Mouse (Mus musculus): Measurements from ENCODE around the gene Rflnb. TPM values are rescaled to one million over a fixed set of nuclear protein-coding genes. Genes with fewer than 3 reads are reported as not detected.
A peak's percentile ranks its signal among the peaks of the same experiment; 100 is the strongest.

Gene Rflnb
- polyA plus RNA-seq, 1 experiment, result 21.5 TPM

DNA sequence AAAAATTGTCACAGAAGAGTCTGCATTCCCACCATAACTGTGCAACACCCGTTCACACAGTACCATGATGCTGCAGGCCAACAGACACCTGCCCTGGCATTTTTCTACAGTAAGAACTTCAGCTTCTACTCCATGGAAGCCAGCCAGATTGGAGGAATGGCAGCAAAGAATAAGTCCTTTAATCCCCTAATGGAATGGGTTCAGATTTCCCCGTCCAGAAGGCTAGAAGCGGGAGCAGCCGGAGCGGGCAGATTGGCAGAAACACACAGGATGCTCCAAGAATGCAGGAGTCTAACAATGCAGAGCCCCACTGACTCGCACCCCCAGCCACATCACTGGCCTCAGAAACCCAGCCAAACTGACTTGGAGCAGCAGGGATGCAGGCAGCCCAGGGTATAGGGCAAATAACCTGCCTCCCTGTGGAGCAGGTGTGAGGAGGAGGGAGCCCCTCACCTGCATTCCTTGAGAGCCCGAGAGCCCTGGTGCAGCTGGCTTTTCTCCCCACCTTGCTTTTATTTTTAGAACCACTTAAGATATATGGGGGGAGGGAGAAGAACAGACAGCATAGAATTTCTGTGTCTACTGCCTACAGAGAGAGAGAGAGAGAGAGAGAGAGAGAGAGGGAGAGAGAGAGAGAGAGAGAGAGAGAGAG lies 54.5 kb downstream of the Rflnb start:
- 63% methylated on average over 7 of the region's 7 CpGs for WGBS
- H3K27me3 ChIP-seq (ENCODE audit: control insufficient read depth, insufficient read depth, low read length), result no peaks in the 10 kb centered on the region
- TF ChIP-seq CTCF (IDR thresholded peaks at IDR 0.05; ENCODE audit: extremely low read depth, insufficient read length, insufficient replicate concordance, low read depth, low read length) (no peak), POLR2A (IDR thresholded peaks at IDR 0.05; ENCODE audit: low read depth, low read length) (no peak)
- H3K4me3 ChIP-seq (ENCODE audit: low read depth, low read length), result no peak overlapping the region
- H3K4me1 ChIP-seq (ENCODE audit: control insufficient read depth, insufficient read depth, insufficient read length, low read length), result peaks cover 4% of the 10 kb centered on the region; the same call in 1 of the 2 replicates
- no peak overlapping the region for H3K27ac ChIP-seq (ENCODE audit: insufficient read depth, low read depth, low read length)
- H3K36me3 ChIP-seq (ENCODE audit: control insufficient read depth, insufficient read depth, low read length), result no peaks in the 10 kb centered on the region

DNA sequence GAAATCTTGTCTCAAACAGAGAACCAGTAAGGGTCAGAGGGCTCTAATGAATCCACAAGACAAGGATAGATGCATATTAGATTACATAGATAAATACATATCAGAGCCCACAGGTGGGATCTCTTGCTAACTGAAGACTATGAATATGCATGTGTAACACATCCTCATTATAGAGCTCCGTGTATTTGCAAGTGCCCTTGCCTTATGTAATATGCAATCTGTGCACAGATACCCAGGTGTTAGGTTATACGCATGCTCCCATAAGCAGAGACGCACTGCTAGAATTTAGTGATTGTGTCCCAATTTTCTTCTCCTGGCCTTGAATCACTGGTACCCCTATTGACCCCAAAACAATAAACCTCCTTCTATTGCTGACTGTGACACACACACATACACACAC lies 55.4 kb downstream of the Rflnb start:
- Histone ChIP-seq H3K4me1 (ENCODE audit: control insufficient read depth, insufficient read depth, insufficient read length, low read length) (peaks cover 4% of the 10 kb centered on the region; the same call in 1 of the 2 replicates), H3K36me3 (ENCODE audit: control insufficient read depth, insufficient read depth, low read length) (no peaks in the 10 kb centered on the region), H3K27me3 (ENCODE audit: control insufficient read depth, insufficient read depth, low read length) (no peaks in the 10 kb centered on the region), H3K27ac (ENCODE audit: insufficient read depth, low read depth, low read length) (no peak overlapping the region), H3K4me3 (ENCODE audit: low read depth, low read length) (no peak overlapping the region)
- WGBS, result 83% methylated on average over 3 of the region's 3 CpGs
- TF ChIP-seq POLR2A (IDR thresholded peaks at IDR 0.05; ENCODE audit: low read depth, low read length) (no peak), CTCF (IDR thresholded peaks at IDR 0.05; ENCODE audit: extremely low read depth, insufficient read length, insufficient replicate concordance, low read depth, low read length) (no peak)

- TF ChIP-seq POLR2A (IDR thresholded peaks at IDR 0.05; ENCODE audit: low read depth, low read length) (no peak), CTCF (IDR thresholded peaks at IDR 0.05; ENCODE audit: extremely low read depth, insufficient read length, insufficient replicate concordance, low read depth, low read length) (peak; percentile 19; the same call in 1 of the 2 replicates)
- peaks cover 8% of the 10 kb centered on the region for H3K4me1 ChIP-seq (ENCODE audit: control insufficient read depth, insufficient read depth, insufficient read length, low read length)
- no peak overlapping the region for H3K27ac ChIP-seq (ENCODE audit: insufficient read depth, low read depth, low read length)
- H3K36me3 ChIP-seq (ENCODE audit: control insufficient read depth, insufficient read depth, low read length), result no peaks in the 10 kb centered on the region
- 26% methylated on average over 3 of the region's 3 CpGs for WGBS
- H3K27me3 ChIP-seq (ENCODE audit: control insufficient read depth, insufficient read depth, low read length), result no peaks in the 10 kb centered on the region
- H3K4me3 ChIP-seq (ENCODE audit: low read depth, low read length), result no peak overlapping the region
These were observed 57.0 kb downstream of the Rflnb start for GRCm38 (mm10) chr11:75970629-75971028.

Other genes with a start within 250 kb of the Rflnb start
- gene Doc2b, start 231.7 kb downstream of the Rflnb start, polyA plus RNA-seq (2012; rRNA removed), result 0.23 and 0.27 TPM in 2 replicates
- 12.6 and 12.7 TPM in 2 replicates for gene Rph3al, start 89.4 kb downstream of the Rflnb start, polyA plus RNA-seq (2012; rRNA removed)
- 0.18 and 0.39 TPM in 2 replicates for gene 1700016K19Rik, start 27.9 kb downstream of the Rflnb start, polyA plus RNA-seq (2012; rRNA removed)
- 9.3 and 23.1 TPM in 2 replicates for gene Vps53, start 151.9 kb upstream of the Rflnb start, polyA plus RNA-seq (2012; rRNA removed)
- 8.9 and 13.6 TPM in 2 replicates for gene Fam57a, start 151.9 kb upstream of the Rflnb start, polyA plus RNA-seq (2012; rRNA removed)
- not detected in 2 replicates for gene Dbil5, start 189.8 kb upstream of the Rflnb start, polyA plus RNA-seq (2012; rRNA removed)
- gene Gemin4, start 189.9 kb upstream of the Rflnb start, polyA plus RNA-seq (2012; rRNA removed), result 2.6 and 3.7 TPM in 2 replicates
- 2.5 and 3.1 TPM in 2 replicates for gene Mrm3, start 215.9 kb upstream of the Rflnb start, polyA plus RNA-seq (2012; rRNA removed)
- 0.44 and 1.6 TPM in 2 replicates for gene Glod4, start 215.9 kb upstream of the Rflnb start, polyA plus RNA-seq (2012; rRNA removed)

Measured in small intestine, adult 2 months (tissue).